Mouse (Mus musculus): ENCODE measurements around the gene Cldn13. TPM values are rescaled to one million over a fixed set of nuclear protein-coding genes. Genes with fewer than 3 reads are reported as not detected.
A peak's percentile ranks its signal among the peaks of the same experiment; 100 is the strongest.

Gene Cldn13
- polyA plus RNA-seq, 1 experiment, result 11.2 TPM

GRCm38 (mm10) chr5:134867320-134868144 lies 47.8 kb downstream of the Cldn13 start:
- H3K4me3 ChIP-seq (ENCODE audit: control insufficient read depth, low read depth, low read length), result no peak overlapping the region
- no peaks in the 10 kb centered on the region for H3K27me3 ChIP-seq (ENCODE audit: control insufficient read depth, insufficient read depth, low read length)
- no peak overlapping the region for H3K27ac ChIP-seq (ENCODE audit: control insufficient read depth, insufficient read depth, low read depth, low read length)
- TF ChIP-seq POLR2A (IDR thresholded peaks at IDR 0.05; ENCODE audit: control insufficient read depth, low read depth, low read length) (no peak), CTCF (IDR thresholded peaks at IDR 0.05; ENCODE audit: control insufficient read depth, insufficient read depth, insufficient replicate concordance, low read depth, low read length) (no peak)
- H3K4me1 ChIP-seq (ENCODE audit: control insufficient read depth, insufficient read depth, low read length), result no peaks in the 10 kb centered on the region
- no peaks in the 10 kb centered on the region for H3K36me3 ChIP-seq (ENCODE audit: control insufficient read depth, insufficient read depth, low read length)

GRCm38 (mm10) chr5:134865158-134865557 lies 50.2 kb downstream of the Cldn13 start:
- H3K4me3 ChIP-seq (ENCODE audit: control insufficient read depth, low read depth, low read length), result no peak overlapping the region
- no peaks in the 10 kb centered on the region for H3K4me1 ChIP-seq (ENCODE audit: control insufficient read depth, insufficient read depth, low read length)
- TF ChIP-seq CTCF (IDR thresholded peaks at IDR 0.05; ENCODE audit: control insufficient read depth, insufficient read depth, insufficient replicate concordance, low read depth, low read length) (no peak), POLR2A (IDR thresholded peaks at IDR 0.05; ENCODE audit: control insufficient read depth, low read depth, low read length) (no peak)
- no peaks in the 10 kb centered on the region for H3K27me3 ChIP-seq (ENCODE audit: control insufficient read depth, insufficient read depth, low read length)
- no peaks in the 10 kb centered on the region for H3K36me3 ChIP-seq (ENCODE audit: control insufficient read depth, insufficient read depth, low read length)
- peak overlapping the region; percentile 52; the same call in 1 of the 2 replicates for H3K27ac ChIP-seq (ENCODE audit: control insufficient read depth, insufficient read depth, low read depth, low read length)

Other genes starting within 250 kb of the Cldn13 start
- 16.3 and 19.5 TPM in 2 replicates for gene Limk1, start 226.9 kb downstream of the Cldn13 start, polyA plus RNA-seq (2012; rRNA removed)
- 12.8 and 13.8 TPM in 2 replicates for gene Eln, start 168.2 kb downstream of the Cldn13 start, polyA plus RNA-seq (2012; rRNA removed)
- gene Tmem270, start 8.8 kb downstream of the Cldn13 start, polyA plus RNA-seq (2012; rRNA removed), result 293 and 298 TPM in 2 replicates
- 6.3 and 6.9 TPM in 2 replicates for gene Mettl27, start 16.8 kb upstream of the Cldn13 start, polyA plus RNA-seq (2012; rRNA removed)
- gene Cldn4, start 31.4 kb upstream of the Cldn13 start, polyA plus RNA-seq (2012; rRNA removed), result 0.21 and 4.0 TPM in 2 replicates
- 8.7 and 19.7 TPM in 2 replicates for gene Cldn3, start 70.7 kb upstream of the Cldn13 start, polyA plus RNA-seq (2012; rRNA removed)
- gene Abhd11, start 93.6 kb upstream of the Cldn13 start, polyA plus RNA-seq (2012; rRNA removed), result 102 and 108 TPM in 2 replicates
- gene Stx1a, start 108.0 kb upstream of the Cldn13 start, polyA plus RNA-seq (2012; rRNA removed), result 6.8 and 7.6 TPM in 2 replicates
- 23.4 TPM in 2 replicates for gene Dnajc30, start 148.7 kb upstream of the Cldn13 start, polyA plus RNA-seq (2012; rRNA removed)
- 42.9 and 43.5 TPM in 2 replicates for gene Bud23, start 149.4 kb upstream of the Cldn13 start, polyA plus RNA-seq (2012; rRNA removed)
- 0.33 and 0.71 TPM in 2 replicates for gene Vps37d, start 162.7 kb upstream of the Cldn13 start, polyA plus RNA-seq (2012; rRNA removed)
- gene Mlxipl, start 174.4 kb upstream of the Cldn13 start, polyA plus RNA-seq (2012; rRNA removed), result 16.7 and 19.6 TPM in 2 replicates
- 63.4 and 65.5 TPM in 2 replicates for gene Tbl2, start 234.1 kb upstream of the Cldn13 start, polyA plus RNA-seq (2012; rRNA removed)